Mouse (Mus musculus): ENCODE results near the gene Junb.

Gene Junb

DNA sequence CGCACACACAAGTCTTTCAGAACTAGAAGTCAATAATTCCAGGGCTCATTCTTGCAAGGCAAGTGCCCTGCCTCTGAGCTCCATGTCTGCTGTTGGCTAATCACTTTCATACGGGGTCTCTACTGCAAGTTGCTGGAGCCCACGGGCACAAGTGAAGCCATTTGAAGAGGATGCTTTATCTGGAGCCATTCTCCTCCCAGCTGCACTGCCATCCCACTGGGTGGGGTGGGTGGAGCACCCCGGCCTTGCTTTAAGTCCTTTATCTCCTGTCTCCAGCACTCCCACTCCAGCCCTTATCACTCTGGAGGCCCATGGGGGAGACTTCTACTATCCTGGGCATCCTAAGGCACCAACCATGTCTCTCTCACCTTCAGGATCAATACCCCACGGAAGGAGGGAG, 7.6 kb downstream of the Junb start:
- no peak for DNase-seq

DNA sequence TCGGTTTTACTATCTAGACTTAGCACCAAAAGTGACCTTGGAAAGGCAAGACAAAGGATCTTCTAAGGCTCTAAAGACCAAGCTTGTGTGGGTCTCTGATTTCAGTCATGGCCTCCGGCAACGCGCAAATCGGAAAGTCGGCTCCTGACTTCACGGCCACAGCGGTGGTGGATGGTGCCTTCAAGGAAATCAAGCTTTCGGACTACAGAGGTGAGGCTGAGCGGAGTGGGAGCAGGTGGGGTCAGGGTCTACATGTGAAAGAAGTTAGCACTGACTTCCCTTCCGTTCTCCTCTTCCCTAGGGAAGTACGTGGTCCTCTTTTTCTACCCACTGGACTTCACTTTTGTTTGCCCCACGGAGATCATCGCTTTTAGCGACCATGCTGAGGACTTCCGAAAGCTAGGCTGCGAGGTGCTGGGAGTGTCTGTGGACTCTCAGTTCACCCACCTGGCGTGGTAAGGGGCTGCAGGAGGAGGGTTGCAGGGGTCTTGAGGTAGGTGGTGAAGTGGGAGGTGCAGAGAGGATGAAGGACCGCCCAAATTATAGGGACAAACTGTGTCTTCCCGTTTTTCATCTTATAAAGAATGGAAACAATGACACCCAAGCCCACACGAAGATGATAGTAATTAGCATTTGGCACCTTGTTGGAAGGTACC, 8.3 kb downstream of the Junb start:
- DNase-seq: peak in 1 of 2 experiments; percentile 40

DNA sequence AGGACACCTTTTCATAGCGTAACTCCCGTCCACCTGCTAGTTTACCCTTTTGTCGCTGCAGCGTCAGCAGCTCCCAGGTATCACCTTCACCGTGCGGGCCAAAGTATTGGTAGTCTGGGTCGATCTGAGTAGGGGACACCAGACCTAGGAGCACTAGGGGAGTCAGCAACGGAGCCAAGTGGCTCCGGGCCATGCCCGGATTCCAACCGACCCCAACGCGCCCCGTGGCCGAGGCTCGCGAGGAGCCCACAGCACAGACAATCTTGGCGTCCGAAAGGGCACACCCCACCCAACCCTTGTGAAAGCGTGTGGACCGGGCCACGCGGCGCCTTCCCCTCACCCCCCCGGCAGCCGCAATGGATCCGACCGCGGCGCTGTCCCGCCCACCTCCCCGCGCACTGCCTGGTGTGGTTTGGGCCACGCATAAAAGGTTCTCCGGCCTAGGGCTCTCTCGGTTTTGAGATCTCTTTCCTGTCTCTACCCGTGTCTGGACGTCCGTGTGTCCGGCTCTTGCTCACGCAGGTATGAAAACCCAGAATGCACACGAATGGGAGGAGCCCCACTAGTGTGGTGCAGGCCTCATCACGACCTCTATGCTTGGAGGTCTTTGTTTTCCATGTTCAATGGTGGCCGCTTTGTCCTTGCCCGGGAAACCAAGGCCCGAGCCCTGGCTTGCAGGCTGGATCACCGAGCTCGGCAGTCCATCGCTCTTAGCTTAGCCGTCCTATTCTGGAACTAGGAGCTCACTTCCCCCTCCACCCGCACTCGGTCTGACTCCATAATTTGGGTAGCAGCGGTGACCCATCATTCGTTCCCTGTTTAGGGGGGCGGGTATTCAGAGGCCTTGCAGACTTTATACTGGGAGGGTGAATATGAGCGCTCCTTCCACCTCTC, 9.0 kb downstream of the Junb start, which contains the start of the genes Gm49661, Prdx2 and Rnaseh2a:
TSS of gene Gm49661 (minus strand) at position 193 of the 894 bp plus-strand sequence.
TSS of gene Prdx2 (plus strand) at position 347 of the 894 bp plus-strand sequence.
TSS of gene Rnaseh2a (minus strand) at position 527 of the 894 bp plus-strand sequence.
- peak; percentile 80 to 88 for DNase-seq

DNA sequence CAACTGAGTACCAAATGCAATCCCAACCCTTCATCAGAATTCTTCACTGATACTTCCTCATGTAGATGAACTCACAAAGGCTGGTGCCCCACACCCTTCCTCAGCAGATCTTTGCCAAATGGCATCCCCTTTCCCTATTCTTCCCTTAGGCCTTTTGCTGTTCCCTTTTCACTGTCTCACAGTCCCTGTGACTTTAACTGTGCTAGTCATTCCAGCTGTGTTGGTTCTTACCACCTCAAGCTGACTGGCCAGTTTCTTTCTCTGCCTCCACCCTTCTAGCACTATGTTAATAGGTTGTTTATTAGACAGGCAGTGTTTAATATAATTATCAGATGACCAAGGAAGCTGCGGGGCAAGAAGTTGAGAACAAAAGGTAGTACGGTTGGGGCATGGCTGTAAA, 9.9 kb downstream of the Junb start:
- peak in 1 of 2 experiments; percentile 29 for DNase-seq

DNA sequence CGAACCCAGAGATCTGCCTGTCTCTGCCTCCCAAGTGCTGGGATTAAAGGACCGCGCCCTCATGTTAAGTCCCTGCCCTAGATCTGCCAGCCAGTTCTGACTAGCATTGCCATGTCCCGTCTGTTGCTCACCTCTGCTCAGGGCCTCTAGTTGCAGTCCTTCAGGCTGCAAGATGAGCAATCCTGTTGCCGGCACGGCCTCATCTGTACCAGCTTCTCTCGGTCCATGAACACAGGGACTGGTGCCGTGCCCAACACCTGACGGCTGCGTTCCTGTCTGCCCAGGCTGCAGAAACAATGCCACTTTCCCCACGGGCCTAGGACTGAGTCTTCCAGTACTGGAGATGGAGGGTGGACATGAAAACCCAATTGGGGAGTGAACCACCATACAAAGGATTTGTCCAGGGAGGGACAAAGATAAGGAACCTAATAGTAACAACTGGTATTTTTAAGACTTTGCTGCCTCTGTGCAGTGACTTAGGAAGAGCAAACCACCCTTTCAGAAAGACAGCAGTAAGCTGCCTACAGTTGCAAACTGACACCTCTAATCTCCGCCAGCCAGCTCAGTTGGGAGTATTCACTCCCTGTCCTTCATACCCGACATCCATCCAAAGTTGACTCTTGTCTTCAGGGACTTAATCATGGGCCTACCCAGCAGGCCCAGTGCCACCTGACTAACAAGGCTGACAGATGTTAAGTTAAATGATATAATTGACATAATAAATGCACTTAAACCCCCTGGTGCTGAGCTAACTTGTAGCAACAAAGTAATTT, 10.8 kb downstream of the Junb start:
- DNase-seq: no peak

DNA sequence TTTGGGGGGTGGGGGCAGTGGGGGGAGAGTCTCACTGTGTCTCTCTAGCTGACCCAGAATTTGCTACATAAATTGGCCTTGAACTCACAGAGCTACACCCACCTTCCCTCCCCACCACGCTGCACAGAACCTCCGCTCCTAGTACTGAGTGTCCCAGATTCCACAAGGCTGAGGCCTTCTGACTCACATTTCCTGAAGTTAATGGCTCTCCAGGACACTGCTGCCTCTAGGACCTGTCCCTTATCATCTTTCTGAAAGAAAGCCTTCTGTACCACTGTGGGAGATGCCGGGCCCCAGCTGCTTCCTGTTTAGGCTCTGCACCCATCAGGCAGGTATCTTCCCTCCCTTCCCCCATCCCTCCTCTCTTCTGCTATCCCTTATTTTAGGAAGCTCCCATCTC, 11.9 kb downstream of the Junb start:
- DNase-seq: no peak

DNA sequence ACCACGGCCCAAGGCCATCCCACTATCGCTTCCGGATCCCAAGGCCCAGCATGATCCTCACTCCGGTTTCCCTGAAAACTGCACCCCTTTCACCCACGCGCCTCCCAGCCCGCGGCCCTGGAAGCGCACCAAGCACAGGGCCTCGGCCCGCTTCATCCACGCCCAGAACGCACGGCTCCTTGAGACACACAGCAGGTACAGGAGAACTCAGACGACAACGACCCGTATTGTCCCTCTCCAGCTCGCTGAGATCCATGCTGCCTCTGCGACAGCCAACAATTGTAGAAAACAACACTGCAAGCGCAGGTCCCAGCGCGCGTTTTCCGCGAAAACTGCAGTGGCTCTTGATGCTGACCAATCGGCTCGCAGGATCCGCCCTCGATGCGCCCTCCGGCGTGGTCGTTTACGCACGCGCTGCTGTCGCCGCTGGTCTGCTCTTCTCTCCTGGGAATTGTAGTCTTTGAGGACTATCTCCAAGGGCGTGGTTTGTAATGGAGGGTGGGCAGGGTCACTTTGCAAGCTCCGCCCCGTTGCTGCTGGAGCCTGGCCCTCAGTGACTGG, 12.7 kb downstream of the Junb start:
- peak; percentile 97 to 98 for DNase-seq

DNA sequence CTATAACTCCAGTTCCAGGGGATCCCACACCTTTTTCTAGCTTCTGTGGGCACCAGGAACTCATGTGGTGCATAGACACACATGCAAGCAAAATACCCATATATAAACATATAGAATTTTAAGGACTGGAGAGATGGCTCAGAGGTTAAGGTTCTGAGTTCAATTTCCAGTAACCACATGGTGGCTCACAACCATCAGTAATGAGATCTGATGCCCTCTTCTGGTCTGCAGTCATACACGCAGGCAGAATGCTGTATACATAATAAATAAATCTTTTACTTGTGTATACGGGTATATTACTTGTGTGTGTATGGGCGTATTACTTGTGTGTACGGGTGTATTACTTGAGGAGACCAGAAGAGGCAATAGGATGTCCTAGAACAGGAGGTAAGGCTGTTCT, 14.6 kb downstream of the Junb start:
- no peak for DNase-seq

DNA sequence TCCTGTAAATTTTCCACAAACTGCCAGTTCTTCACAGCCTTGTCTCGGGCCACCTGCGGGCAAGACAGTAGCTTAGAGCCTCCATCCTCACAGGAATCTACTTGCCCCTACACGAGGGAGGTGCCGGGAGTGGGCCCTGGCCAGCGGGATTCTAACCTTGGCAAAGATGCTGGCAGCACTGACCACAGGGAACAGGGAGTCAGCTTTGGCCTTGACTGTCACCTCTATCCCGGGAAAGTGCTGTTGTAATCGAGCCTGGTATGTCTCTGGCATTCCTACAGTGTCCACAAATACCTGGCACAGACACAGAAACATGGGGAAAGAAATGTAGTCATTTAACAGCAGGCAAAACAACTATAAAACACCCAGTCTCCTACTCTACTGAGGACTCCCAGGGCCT, 18.7 kb downstream of the Junb start:
- no peak for DNase-seq

DNA sequence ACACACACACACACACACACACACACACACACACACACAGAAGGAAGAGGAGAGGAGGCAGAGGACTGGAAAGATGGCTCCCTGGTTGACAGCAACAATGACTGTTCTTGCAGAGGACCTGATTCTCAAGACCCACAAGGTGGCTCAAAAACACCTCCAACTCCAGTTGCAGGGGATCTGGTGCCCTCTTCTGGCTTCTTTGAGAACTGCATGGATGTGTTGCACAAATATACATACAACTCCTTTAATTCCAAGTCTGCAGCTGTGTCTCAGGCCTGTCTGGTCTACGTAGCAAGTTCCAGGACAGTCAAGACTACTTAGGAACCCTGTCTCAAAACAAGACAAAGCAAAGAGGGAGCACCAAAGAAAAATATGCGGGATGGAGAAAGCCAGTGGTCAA, 21.8 kb downstream of the Junb start:
- DNase-seq: peak in 1 of 2 experiments; percentile 85

DNA sequence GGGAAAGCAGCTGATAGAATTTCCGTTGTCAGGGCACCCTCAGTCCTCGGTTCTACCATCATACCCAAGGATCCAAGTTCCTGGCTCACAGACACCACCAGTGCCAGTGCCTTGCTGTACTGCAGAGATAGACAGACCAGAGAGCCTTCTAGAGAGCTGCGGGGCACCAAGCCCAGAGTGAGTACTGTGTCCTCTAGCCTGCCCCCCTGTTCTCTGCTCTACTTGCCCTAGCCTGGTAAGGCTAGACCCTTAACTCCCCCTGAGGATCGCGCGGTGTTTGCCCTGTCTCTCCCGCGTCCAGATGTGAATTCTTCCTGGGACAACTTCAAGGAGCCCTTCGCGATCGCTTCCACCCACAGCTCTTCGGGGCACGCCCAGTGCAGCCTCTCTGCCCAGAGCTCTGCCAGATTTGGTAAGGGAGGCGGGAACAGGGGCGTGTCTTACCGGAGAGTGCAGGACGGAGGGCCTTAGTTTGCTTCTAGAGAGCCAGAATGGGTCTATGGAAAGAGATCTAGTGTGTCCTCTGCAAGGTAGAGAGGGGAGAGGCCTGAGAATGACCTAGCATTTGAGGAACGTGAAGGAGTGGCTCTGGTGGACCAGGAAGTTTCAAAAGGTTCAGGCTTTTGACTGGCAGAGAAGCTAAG, 25.8 kb downstream of the Junb start:
- peak; percentile 53 to 76 for DNase-seq

DNA sequence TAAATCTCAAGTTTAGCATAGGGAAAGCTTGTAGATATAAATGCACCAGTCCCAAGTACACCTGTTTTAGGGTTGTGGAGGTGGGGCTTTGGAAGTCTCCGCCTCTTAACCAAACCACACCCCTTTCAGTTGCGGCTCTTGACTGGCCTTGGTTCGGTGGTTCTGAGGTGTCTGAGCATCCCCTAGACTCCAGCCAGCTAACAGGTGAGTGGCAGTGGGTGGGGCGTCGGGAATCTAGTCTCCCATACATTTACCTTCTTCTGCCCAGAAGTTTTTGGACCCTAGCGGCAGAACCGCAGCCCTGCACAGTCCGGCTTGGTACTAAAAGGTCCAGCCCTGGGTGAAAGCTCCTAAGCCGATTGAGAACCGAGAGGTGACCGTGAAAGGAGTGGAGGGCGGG, 28.8 kb downstream of the Junb start:
- no peak for DNase-seq

DNA sequence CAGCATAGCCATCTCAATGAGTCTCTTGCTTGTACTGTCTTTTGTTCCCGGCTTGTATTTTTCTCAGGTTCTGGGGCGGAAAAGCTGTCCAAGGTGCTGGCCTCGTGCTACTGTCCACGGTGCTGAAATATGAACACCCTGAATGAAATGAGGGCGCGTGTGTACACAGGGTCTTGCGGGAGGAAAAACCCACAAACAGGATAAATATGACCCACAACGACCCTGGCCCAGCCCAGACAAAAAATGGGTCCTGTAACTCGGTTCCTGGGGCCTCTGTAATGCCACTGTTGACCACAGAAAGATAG, 31.3 kb downstream of the Junb start:
- peak; percentile 41 to 80 for DNase-seq

DNA sequence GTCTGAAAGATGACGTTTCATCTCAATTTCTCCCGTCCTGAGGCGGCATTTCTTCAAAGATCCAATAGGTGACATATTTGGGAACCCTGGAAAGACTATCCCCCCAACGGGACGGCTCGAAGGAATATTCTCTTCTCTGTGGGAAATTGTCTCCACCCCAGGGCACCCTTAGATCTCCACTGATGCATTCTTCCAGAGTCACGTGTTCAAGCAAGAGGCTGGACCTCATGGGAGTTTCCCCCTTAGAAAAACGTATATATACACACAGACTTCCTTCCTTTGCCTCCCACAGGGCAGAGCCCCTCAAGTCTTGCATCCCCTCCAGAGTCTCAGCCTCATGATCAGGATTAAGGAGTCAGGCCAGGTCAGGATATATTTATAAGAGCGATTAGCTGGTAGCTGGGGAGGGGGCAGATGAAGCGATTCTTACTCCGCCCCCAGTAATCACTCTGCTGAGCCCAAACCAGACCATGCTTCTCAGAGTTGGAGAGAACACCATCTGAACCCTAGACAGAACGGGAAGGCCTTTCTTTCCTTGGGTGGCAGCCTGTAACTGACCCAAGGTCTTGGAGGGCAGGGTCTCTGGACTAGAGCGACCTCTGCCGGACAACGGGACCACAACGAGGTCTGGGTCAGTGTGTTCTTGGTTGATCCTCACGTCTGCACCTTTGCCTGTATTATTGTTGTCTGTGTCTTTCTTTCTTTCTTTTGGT, 31.8 kb downstream of the Junb start, which contains the start of gene Rtbdn:
TSS of gene Rtbdn (plus strand) at position 464 of the 713 bp plus-strand sequence.
- DNase-seq: no peak

DNA sequence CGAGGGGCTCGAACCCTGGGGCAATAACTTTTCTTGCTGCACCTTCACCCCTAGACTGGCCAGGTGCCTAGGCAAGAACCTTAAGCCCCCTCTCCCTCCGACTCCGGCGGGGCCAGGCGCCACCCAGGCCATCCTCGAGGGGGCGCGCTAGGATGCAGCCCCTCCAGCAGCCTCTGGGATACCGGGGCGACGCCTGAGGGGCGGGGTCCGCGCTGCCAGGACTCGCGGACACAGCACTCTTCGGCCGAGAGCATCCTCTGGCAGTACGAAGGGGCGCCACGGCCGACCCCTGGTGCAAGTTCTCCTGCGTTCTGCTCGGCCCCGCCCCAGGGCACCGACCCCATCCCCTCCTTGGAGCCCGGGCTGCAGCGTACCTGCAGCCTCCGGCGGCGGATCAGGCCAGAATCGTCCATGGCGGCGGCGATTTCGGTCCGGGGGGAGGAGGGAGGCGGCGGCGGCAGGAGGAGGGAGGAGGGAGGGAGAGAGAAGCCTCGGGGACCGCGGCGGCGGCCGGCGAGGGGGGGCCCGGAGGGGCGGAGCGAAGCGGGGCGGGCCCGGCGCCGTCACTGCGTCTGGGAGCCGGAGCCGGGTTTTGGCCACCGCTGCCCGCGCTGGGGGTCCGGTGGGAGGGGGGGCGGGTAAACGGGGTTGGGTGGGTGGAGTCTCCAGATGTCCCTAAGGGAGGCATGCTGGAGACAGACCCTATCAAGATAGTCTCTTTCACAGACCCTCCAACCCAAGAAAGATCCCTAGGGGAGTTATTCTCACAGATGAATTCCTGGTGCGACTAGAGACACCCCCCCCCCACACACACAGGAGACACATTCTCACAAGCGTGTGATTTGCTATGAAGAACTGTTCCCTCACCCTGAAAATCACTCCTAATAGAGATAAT, 32.6 kb downstream of the Junb start:
- DNase-seq: no peak

DNA sequence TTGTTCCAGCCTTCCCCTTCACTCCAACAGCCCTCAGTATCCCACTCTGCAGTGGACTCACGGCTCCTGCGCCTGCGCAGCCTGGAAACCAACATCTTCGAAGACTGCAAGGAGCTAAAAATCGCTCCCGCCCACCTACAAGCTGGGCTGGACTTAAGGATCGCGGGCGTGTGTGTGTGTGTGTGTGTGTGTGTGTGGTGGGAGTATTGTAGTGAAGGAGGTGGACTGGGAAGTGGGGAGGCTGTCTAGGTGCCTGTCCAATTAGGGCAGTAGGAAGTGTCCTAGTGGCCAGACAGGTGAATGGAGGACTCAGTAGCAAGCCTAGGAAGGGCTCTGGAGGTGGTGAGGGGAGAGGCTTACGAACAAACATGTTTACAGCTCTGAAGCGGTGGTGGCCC, 33.3 kb downstream of the Junb start:
- no peak for DNase-seq

DNA sequence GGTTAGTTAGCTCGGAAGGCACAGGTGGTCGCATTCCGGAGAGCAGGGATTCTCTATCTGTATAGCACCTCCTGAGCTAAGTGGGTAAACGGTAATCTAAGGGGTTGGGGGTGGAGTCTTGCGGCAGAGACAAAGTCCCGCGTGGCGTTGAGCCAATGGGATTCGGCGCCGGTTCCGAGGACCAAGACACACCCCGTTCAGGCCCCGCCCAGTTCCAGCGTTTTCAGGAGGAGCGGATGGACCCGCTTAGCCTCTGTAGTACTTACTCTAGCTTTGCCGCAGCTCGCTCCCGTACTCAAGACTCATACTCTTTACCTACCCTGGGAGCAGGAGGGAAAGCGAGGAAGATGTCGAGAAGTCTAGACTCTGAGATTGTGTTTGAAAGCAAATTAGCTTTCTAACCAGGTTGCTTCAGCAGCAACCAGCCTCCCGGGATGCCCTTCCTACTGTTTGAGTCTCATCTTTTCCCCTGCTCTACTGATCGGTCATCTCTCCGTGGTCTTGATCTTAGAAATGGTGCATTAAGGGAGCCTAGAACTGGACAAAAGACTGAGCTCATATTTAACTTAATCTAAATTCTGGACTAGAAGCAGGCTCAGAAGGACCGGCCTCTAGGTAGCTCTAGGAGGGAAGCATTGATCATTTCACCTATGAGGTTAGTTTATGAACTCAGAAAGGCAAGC, 33.9 kb downstream of the Junb start:
- DNase-seq: peak; percentile 41 to 62

DNA sequence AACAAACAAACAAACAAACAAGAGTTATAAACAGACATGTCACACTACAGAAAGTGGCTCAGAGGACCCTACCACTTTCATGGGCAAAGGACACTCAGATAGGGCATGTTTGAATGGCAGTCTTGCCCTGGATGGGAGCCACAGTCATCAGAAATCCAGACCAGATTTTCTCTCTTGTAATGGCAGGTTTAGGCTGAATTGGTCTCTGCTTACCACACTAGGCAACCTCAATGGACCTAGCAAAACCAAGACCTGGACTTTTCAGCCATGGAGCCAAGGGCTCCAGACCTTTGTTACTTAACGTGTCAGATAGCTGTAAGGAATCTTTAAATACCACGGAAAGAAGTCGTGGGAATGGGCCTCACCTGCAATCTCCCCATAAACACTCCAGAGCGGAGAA, 34.8 kb downstream of the Junb start:
- DNase-seq: no peak

DNA sequence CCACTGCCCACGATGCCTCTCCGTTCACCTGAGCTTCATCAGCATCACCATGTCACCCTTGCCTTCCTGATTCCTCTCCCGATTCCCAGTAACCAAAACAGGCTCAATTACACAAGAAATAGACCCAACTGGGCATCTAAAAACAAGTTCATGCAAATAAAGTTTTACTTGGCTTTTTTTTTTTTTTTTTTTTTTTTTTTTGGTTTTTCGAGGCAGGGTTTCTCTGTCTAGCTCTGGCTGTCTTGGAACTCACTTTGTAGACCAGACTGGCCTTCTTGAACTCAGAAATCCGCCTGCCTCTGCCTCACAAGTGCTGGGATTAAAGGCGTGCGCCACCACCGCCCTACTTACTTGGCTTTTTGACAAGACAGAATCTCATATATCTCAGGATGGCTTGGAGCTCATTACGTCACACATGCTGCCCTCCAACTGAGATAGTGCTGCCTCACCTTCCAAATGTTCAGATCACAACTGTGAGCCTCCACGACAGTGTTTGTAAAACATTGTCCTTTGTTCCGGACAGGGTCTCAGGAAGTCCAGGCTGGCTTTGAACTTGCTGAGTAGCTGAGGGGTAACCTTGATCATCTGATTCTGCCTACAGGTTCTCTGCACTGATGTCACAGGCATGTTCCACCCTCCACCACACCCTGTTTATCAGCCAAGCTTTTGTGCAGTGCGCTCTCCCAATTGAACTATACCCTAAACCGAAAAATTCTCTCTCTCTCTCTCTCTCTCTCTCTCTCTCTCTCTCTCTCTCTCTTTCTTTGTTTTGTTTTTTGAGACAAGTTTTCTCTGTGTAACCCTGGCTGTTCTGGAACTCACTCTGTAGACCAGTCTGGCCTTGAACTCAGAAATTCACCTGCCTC, 40.7 kb downstream of the Junb start:
- no peak for DNase-seq

Measured in kidney, postnatal 36 days (tissue).